Mouse (Mus musculus): ENCODE data around the gene Rptor.

The Rptor gene

DNA sequence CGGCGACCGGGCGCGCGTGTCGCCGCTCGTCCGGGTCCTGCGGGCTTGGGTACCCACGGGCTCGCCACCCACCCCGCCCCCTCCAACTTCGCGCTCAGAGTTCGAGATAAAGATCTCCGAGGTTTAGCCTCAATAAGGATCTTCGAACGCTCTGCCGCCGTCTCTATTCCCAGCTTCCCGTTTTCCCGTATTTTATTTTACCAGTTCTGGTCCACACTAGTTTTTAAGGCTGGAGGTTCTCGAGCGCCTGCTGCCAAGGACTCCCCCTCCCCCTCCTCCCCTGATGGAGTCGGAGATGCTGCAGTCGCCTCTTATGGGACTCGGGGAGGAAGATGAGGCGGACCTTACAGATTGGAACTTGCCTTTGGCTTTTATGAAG lies 811 bp downstream of the Rptor start:
- DNase-seq (ENCODE audit: low read depth, low spot score) = no peak

DNA sequence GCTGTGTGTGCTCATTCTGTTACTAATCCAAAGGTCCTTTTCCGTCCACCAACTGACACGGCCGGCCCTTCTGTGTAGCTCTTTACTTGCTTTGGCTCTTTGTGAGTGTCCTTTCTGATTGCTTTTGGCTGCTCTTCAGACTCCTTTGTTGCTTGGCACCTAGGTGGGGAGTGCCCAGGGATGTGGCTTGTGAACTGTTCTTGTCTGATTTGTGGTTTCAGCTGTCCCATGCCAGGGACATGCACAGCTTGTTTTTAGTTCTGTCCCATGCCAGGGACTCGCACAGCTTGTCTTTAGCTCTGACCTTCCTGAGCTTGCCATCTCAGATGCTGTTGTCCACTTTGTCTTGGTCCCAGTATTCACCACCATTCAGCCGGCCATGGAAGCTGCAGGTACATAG lies 4.8 kb downstream of the Rptor start:
- no peak for DNase-seq (ENCODE audit: low read depth, low spot score)

- no peak for DNase-seq (ENCODE audit: low read depth, low spot score)
These were observed 8.8 kb downstream of the Rptor start for GRCm38 (mm10) chr11:119611496-119611895.

GRCm38 (mm10) chr11:119612179-119612578 lies 9.5 kb downstream of the Rptor start:
- DNase-seq (ENCODE audit: low read depth, low spot score) = no peak

- no peak for DNase-seq (ENCODE audit: low read depth, low spot score)
These were observed 12.4 kb downstream of the Rptor start for GRCm38 (mm10) chr11:119615087-119615486.

- DNase-seq (ENCODE audit: low read depth, low spot score) = no peak
These were observed 16.1 kb downstream of the Rptor start for GRCm38 (mm10) chr11:119618763-119619162.

GRCm38 (mm10) chr11:119621266-119621665 lies 18.6 kb downstream of the Rptor start:
- no peak for DNase-seq (ENCODE audit: low read depth, low spot score)

DNA sequence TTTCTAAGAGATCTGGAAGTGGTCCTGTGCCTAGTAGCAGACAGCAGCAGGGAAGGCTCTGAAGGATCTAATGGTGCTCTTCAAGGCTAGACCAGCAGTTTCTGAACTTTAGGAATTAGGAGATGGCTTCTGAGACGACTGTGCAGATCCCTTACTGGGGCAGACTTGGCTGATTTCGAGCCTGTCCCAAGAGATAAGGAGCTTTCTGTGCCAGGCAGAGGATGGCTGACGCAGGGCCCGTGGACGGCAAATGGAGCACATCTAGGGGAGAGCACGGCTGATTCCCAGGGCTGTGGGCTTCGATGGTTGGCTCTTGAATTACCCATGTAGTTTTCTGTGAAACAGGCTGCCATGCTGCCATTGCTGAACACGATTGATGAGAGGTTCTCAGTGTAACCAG lies 21.1 kb downstream of the Rptor start:
- DNase-seq (ENCODE audit: low read depth, low spot score) = no peak

DNA sequence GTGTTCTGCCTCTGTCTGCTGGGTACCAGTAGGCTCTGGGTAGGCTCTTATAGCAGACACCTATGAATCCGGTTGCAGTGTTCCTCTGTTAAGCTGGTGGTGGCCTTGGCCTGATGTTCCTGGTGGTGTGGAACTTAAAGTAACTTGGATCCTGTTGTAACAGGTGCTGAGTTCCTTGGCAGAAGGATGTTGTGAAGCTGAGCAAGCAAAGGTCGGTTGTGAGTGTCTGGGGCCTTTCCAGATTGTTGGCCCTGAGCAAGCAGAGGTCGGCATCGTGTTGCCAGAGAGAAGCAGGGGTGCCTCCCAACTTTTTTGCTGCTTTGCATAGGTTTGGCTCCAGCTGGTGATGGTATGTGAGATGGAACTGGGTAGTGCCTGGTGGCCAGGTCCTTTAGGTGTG lies 21.7 kb downstream of the Rptor start:
- no peak for DNase-seq (ENCODE audit: low read depth, low spot score)

DNA sequence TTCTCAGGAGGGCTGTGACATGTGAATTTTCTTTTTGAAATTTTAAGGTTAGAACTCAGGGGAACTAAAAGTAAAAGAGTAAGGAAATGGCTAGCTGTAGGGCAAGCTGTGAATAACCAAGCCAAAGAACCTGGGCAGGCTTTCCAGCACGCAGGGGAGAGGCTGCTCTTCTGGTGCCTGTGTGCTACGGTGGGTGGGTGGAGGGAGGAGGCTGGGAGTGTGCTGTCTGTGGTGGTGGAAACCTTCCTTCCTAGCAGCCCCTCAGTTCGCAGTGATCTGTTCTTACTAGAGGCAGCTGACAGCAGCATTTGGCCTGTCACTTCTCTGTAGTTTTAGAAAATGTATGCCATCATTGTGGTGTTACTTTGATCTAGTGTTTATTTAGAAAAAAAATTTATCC lies 22.2 kb downstream of the Rptor start:
- no peak for DNase-seq (ENCODE audit: low read depth, low spot score)

DNA sequence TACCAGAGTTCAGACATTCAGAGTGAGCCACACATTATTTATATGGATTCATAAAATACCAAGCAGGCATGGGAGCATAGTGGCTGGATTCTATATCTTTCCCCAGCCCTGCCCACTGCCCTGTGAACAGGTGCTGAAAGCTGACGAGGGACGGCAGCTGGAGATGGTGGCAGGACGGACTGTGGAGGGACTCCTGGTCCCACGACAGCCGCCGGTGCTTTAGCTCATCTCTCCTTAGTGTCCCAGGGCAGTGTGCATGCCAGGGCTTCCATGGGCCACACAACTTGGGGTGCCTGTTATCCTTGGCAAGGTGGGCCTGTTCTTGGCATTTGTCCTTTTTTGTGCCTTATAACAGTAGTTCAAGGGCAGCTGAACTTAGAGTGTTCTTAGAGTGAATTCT lies 22.8 kb downstream of the Rptor start:
- DNase-seq (ENCODE audit: low read depth, low spot score) = no peak

DNA sequence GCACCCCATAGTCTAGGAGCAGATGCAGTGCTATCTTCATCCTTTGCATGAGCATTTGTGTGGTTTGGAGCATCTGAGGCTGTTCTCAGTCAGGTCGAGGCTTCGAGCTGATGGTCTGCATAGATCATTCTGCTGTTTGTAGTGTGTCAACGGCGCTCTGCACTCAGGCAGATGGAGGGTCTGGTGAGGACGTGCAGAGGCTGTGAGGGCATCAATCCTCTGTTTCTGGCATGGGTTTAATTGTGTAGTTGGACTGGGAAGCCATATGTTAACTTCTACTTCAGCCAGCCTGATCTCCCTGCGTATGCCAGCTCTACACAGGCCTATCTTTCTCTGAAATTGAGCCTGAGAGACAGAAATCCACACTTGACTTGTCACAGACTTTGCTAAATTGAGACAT lies 23.2 kb downstream of the Rptor start:
- DNase-seq (ENCODE audit: low read depth, low spot score) = no peak

GRCm38 (mm10) chr11:119627243-119627642 lies 24.5 kb downstream of the Rptor start:
- DNase-seq (ENCODE audit: low read depth, low spot score) = no peak

DNA sequence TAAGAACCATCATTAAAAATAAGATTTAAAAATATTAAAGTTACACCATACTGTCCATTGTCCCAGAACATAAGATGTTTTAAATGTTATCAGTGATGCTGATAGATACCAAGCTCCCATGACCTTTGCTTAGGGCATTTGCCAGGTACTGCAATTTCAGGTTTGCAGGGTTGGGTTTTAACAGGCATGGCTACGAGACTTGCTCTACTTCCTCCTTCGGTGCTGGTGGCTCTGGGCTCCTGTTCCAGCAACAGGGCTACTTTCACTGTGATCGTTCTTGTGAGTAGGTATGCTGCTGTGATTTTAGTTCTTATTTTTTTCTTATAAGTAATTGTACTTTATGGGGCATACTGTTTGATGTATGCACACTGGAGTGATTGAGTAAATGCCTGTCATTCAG lies 26.4 kb downstream of the Rptor start:
- no peak for DNase-seq (ENCODE audit: low read depth, low spot score)

GRCm38 (mm10) chr11:119630329-119630728 lies 27.6 kb downstream of the Rptor start:
- no peak for DNase-seq (ENCODE audit: low read depth, low spot score)

GRCm38 (mm10) chr11:119631222-119631870 lies 28.6 kb downstream of the Rptor start:
- DNase-seq (ENCODE audit: low read depth, low spot score) = no peak

DNA sequence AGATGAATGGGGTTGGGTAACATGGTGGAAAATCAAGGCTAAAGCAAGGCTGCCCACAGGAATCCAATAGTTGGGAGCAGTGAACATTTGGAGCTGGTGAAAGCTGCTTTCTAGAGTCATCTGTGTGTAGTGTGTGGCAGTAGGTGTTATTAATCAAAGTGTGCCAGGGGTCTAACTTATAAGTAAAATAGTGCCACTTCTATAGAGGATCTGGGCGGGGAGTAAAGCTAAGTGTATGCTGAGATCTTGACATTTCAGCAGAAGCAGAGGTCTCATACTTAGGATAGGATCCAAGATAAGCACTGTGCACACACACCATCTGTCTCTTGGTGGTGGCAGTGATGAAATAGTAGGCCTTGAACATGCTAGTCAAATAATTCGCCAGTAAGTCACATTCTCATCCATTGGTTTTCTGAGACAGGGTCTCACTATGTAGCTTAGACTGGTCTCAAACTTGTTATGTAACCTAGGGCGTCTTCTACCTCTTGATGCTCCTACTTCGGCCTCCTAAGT lies 33.7 kb downstream of the Rptor start:
- DNase-seq (ENCODE audit: low read depth, low spot score) = no peak

- no peak for DNase-seq (ENCODE audit: low read depth, low spot score)
These were observed 34.8 kb downstream of the Rptor start for GRCm38 (mm10) chr11:119637519-119637918.

DNA sequence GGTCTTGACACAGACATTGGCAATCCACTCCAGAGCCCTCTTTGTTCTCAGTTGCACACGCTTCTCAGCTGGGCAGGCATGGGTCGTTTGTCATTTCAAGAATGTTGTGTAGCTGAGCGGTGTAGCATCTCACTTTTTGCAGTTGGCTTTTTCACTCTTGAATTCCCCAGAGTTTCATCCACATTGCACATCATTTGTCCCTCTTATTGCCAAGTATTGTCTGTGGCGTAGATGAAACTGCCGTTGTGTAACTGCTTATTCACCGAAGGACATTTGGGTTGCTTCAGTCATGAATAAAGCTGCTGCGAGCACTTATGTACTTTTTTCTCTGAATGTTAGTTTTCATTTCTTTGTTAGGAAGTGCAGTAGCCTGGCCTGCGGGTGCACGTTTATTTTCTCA lies 37.8 kb downstream of the Rptor start:
- no peak for DNase-seq (ENCODE audit: low read depth, low spot score)

GRCm38 (mm10) chr11:119641831-119642381 lies 39.2 kb downstream of the Rptor start:
- DNase-seq (ENCODE audit: low read depth, low spot score) = no peak

GRCm38 (mm10) chr11:119643347-119643746 lies 40.6 kb downstream of the Rptor start:
- no peak for DNase-seq (ENCODE audit: low read depth, low spot score)

DNA sequence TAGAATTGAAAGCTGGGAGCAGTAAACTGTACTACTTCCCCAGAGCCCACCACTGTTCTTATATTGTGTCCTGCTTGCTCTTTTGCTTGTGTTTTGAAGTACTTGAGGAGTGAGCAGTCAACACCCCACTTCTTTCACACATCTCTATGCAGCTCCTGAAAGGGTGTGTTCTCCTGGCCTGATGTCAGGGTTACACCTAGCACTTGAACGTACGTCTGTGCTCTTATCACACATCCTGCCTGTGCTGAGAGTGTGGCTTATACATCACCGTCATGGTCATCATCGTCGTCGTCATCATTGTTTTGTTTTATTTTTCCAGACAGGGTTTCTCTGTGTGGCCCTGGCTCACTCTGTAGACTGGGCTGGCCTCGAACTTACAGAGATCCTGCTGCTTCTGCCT lies 41.4 kb downstream of the Rptor start:
- no peak for DNase-seq (ENCODE audit: low read depth, low spot score)

DNA sequence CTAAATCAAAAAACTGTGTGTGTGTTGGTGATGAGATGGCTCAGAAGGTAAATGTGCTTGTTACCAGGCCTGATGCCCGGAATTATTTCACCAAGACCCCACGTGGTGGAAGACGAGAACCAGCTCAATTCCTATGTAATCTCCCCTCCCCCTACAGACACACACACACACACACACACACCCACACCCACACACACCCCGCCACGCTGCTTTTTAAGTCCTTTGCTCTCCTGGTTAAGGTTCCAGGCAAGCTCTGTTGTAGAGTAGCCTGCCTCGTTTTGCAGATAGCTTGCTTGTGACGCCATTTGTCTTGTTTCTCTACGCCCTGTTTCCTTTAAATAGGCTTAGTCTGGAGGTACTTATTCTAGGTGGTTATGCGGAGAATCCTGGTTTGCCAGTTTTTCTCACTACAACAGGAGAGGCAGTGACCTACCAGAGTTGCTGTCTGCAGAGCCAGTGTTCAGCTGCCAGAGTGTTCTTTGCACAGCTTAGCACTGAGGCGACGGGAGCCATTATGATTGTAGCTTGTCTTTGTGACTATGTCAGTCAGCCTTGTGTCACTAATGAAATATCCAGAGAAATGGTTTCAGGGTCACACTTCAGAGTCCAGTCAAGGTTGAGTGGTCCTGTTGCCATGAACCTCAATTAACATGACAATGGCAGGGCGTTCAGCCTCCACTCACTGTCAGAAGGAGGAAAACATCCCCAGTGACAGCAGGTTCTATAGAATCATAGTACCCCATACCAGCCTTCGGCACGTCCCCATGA lies 42.1 kb downstream of the Rptor start:
- no peak for DNase-seq (ENCODE audit: low read depth, low spot score)

Data from embryo, embryonic 11.5 days (tissue).